Mouse (Mus musculus): ENCODE results near the gene Gab2. TPM values are rescaled to one million over a fixed set of nuclear protein-coding genes. Genes with fewer than 3 reads are reported as not detected.
"Not testable (repeated sequence)": the region's sequence is repeated elsewhere in the genome, so short reads cannot be mapped to it uniquely, and the experiment has no call there.

Gene Gab2
- polyA plus RNA-seq, 1 experiment from 2014 or later, result 4.1 TPM

GRCm38 (mm10) chr7:97208811-97209549 lies 127.6 kb downstream of the Gab2 start:
- no peaks in the 10 kb centered on the region for H3K36me3 ChIP-seq
- 18% methylated on average over 1 of the region's 1 CpGs for WGBS (ENCODE audit: insufficient replicate concordance)
- H3K27ac ChIP-seq, result peak overlapping the region; percentile 85
- peak; percentile 81 for ATAC-seq
- peak overlapping the region; percentile 40 for H3K4me2 ChIP-seq
- H3K4me3 ChIP-seq, result no peak overlapping the region
- H3K27me3 ChIP-seq (replicated peaks), result no peaks in the 10 kb centered on the region
- H3K9me3 ChIP-seq (replicated peaks), result no peaks in the 10 kb centered on the region
- peak overlapping the region; percentile 13; the same call in 1 of the 2 replicates for H3K9ac ChIP-seq
- H3K4me1 ChIP-seq, result peaks cover 60% of the 10 kb centered on the region

- Histone ChIP-seq H3K4me2 (peak overlapping the region; percentile 40), H3K4me1 (peaks cover 48% of the 10 kb centered on the region), H3K36me3 (no peaks in the 10 kb centered on the region), H3K27me3 (replicated peaks) (no peaks in the 10 kb centered on the region), H3K9ac (0 out of 2 replicates have a peak overlapping the region, but pooled peaks have one; percentile 17), H3K4me3 (no peak overlapping the region), H3K27ac (peak overlapping the region; percentile 85), H3K9me3 (replicated peaks) (no peaks in the 10 kb centered on the region)
- peak; percentile 75 for ATAC-seq
Measured at GRCm38 (mm10) chr7:97210064-97210685, 128.8 kb downstream of the Gab2 start.

GRCm38 (mm10) chr7:97211117-97211516 lies 129.7 kb downstream of the Gab2 start:
- peaks cover 41% of the 10 kb centered on the region for H3K4me1 ChIP-seq
- no peaks in the 10 kb centered on the region for H3K27me3 ChIP-seq (replicated peaks)
- no peaks in the 10 kb centered on the region for H3K9me3 ChIP-seq (replicated peaks)
- 0 out of 2 replicates have a peak overlapping the region, but pooled peaks have one; percentile 12 for H3K9ac ChIP-seq
- H3K36me3 ChIP-seq, result no peaks in the 10 kb centered on the region
- H3K27ac ChIP-seq, result peak overlapping the region; percentile 76
- no peak overlapping the region for H3K4me3 ChIP-seq
- WGBS (ENCODE audit: insufficient replicate concordance), result 30% methylated on average over 4 of the region's 4 CpGs
- ATAC-seq, result no peak
- peak overlapping the region; percentile 31 for H3K4me2 ChIP-seq

DNA sequence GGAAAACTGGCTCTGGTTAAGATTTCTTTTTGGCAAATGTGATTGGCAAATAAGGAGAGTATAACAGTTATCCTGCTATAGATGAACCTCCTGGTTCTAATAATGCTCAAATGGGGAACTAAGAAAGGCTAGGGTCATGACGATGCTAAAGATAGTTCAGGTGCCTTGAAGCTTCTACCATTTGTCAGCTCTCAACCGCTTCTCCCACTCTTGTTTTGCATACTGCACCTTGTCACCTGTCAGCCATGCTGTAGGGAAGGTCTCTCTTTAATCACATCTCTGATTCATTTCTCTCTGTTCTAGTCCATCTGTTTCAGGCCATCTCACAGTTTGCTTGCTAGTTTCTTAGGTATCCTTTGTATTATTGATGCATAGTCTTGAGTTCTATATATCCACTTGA lies 142.4 kb downstream of the Gab2 start:
- Histone ChIP-seq H3K4me3 (no peak overlapping the region), H3K27ac (no peak overlapping the region), H3K9ac (no peak overlapping the region), H3K27me3 (replicated peaks) (no peaks in the 10 kb centered on the region), H3K4me2 (no peak overlapping the region), H3K4me1 (no peaks in the 10 kb centered on the region), H3K36me3 (peaks cover 7% of the 10 kb centered on the region; the same call in 1 of the 2 replicates), H3K9me3 (replicated peaks) (no peaks in the 10 kb centered on the region)
- 85% methylated on average over 2 of the region's 2 CpGs for WGBS (ENCODE audit: insufficient replicate concordance)
- no peak for ATAC-seq

DNA sequence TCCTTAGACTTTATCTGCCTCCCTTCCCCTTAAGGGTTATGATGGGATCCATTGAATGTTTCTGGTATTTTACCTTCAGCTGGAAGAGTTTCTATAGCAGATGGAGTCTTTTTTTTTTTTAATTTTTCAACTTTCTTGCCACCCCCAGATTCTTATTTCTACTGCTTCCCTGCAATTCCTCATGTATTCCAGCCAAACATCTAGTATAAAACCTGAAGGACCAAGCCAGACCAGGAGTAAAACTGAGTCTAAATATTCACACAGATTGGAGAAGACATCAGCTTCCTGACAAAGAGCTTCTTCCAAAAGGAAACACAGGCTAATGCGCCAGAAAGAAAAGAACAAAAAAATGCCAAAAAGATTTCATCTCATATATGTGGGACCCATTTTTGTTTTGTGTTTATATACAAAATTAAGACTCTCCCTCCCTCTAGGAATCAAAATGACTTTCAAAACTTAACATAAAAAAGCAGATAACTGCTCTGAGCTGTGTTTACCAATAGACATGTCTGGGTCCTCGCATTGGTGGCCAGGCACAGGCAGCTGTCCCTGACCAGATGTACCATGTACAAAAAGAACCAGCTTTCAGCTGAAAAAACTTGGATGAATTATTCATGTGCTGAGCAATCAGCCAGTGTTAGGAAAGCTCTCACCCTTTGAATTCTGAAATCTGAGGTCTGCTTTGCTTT lies 164.0 kb downstream of the Gab2 start:
- H3K27me3 ChIP-seq (replicated peaks), result no peaks in the 10 kb centered on the region
- whole genome bisulfite sequencing (ENCODE audit: insufficient replicate concordance), result 80% methylated on average over 2 of the region's 2 CpGs
- 0 out of 2 replicates have a peak, but pooled peaks cover 3% of the 10 kb centered on the region for H3K4me1 ChIP-seq
- H3K27ac ChIP-seq, result no peak overlapping the region
- H3K36me3 ChIP-seq, result no peaks in the 10 kb centered on the region
- no peak overlapping the region for H3K9ac ChIP-seq
- H3K4me2 ChIP-seq, result no peak overlapping the region
- no peak for ATAC-seq
- H3K4me3 ChIP-seq, result no peak overlapping the region
- H3K9me3 ChIP-seq (replicated peaks), result no peaks in the 10 kb centered on the region

DNA sequence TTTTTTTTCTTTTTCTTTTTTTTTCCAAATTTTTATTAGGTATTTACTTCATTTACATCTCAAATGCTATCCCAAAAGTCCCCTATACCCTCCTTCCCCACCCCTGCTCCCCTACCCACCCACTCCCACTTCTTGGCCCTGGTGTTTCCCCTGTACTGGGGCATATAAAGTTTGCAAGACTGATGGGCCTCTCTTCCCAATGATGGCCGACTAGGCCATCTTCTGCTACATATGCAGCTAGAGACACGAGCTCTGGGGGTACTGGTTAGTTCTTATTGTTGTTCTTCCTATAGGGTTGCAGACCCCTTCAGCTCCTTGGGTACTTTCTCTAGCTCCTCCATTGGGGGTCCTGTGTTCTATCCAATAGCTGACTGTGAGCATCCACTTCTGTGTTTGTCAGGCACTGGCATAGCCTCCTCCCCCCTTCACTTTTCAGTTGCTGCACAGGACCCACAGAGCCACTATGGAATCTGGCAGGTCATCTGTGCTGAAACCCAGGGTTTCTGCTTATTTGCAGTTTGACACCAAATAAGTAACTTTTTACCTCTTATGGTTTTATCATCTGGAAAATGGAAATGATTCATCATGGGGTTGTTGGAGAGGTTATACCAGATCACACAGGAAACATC lies 164.7 kb downstream of the Gab2 start:
- not testable (repeated sequence) for H3K9me3 ChIP-seq (replicated peaks); H3K4me1 ChIP-seq; ATAC-seq; H3K27ac ChIP-seq; H3K27me3 ChIP-seq (replicated peaks); H3K4me3 ChIP-seq; H3K4me2 ChIP-seq; H3K36me3 ChIP-seq; H3K9ac ChIP-seq
- 66% methylated on average over 2 of the region's 2 CpGs for WGBS (ENCODE audit: insufficient replicate concordance)

GRCm38 (mm10) chr7:97247661-97248060 lies 166.3 kb downstream of the Gab2 start:
- Histone ChIP-seq H3K9me3 (replicated peaks) (no peaks in the 10 kb centered on the region), H3K4me1 (peaks cover 10% of the 10 kb centered on the region; the same call in 1 of the 2 replicates), H3K27ac (no peak overlapping the region), H3K4me3 (no peak overlapping the region), H3K27me3 (replicated peaks) (no peaks in the 10 kb centered on the region), H3K4me2 (no peak overlapping the region), H3K9ac (no peak overlapping the region), H3K36me3 (no peaks in the 10 kb centered on the region)
- ATAC-seq, result no peak
- 71% methylated on average over 1 of the region's 1 CpGs for WGBS (ENCODE audit: insufficient replicate concordance)

- Histone ChIP-seq H3K4me1 (peaks cover 10% of the 10 kb centered on the region; the same call in 1 of the 2 replicates), H3K4me3 (no peak overlapping the region), H3K27me3 (replicated peaks) (no peaks in the 10 kb centered on the region), H3K27ac (no peak overlapping the region), H3K4me2 (no peak overlapping the region), H3K9me3 (replicated peaks) (no peaks in the 10 kb centered on the region), H3K36me3 (no peaks in the 10 kb centered on the region), H3K9ac (no peak overlapping the region)
- ATAC-seq, result no peak
- 71% methylated on average over 5 of the region's 5 CpGs for WGBS (ENCODE audit: insufficient replicate concordance)
Measured at GRCm38 (mm10) chr7:97248136-97248535, 166.8 kb downstream of the Gab2 start.

DNA sequence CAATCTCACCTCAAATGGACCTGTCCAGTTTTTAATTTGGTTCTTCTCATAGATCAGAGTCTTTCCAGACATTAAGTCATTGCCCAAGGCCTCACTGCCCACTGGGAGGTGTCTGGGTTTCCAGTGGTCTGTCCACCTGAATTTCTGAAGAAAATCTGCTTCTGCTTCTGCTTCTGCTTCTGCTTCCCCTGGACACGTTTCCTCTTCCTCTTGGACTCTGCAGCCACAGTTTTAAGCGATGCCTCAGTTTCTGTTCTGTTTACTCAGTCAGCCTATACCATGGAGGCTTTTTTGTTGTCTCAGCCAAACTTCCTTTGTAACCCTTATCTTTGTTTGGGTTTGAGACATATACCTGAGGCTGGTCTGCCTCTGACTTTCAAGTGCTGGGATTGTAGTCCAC lies 170.3 kb downstream of the Gab2 start:
- Histone ChIP-seq H3K4me2 (no peak overlapping the region), H3K27ac (no peak overlapping the region), H3K4me3 (no peak overlapping the region), H3K9ac (no peak overlapping the region), H3K9me3 (replicated peaks) (no peaks in the 10 kb centered on the region), H3K4me1 (peaks cover 10% of the 10 kb centered on the region; the same call in 1 of the 2 replicates), H3K36me3 (no peaks in the 10 kb centered on the region), H3K27me3 (replicated peaks) (no peaks in the 10 kb centered on the region)
- WGBS (ENCODE audit: insufficient replicate concordance), result 38% methylated on average over 2 of the region's 2 CpGs
- no peak for ATAC-seq

GRCm38 (mm10) chr7:97262541-97262940 lies 181.2 kb downstream of the Gab2 start:
- Histone ChIP-seq H3K4me3 (no peak overlapping the region), H3K27ac (no peak overlapping the region), H3K4me2 (no peak overlapping the region), H3K36me3 (no peaks in the 10 kb centered on the region), H3K4me1 (no peaks in the 10 kb centered on the region), H3K9me3 (replicated peaks) (no peaks in the 10 kb centered on the region), H3K27me3 (replicated peaks) (no peaks in the 10 kb centered on the region), H3K9ac (no peak overlapping the region)
- ATAC-seq, result no peak
- 56% methylated on average over 1 of the region's 1 CpGs for WGBS (ENCODE audit: insufficient replicate concordance)

- H3K4me1 ChIP-seq, result peaks cover 24% of the 10 kb centered on the region
- H3K36me3 ChIP-seq, result peaks cover 13% of the 10 kb centered on the region
- H3K9me3 ChIP-seq (replicated peaks), result no peaks in the 10 kb centered on the region
- H3K27me3 ChIP-seq (replicated peaks), result no peaks in the 10 kb centered on the region
- no peak overlapping the region for H3K4me2 ChIP-seq
- no peak overlapping the region for H3K9ac ChIP-seq
- peak overlapping the region; percentile 57; the same call in 1 of the 2 replicates for H3K27ac ChIP-seq
- peak; percentile 72 for ATAC-seq
- H3K4me3 ChIP-seq, result no peak overlapping the region
Measured at GRCm38 (mm10) chr7:97270367-97270766, 189.0 kb downstream of the Gab2 start.

DNA sequence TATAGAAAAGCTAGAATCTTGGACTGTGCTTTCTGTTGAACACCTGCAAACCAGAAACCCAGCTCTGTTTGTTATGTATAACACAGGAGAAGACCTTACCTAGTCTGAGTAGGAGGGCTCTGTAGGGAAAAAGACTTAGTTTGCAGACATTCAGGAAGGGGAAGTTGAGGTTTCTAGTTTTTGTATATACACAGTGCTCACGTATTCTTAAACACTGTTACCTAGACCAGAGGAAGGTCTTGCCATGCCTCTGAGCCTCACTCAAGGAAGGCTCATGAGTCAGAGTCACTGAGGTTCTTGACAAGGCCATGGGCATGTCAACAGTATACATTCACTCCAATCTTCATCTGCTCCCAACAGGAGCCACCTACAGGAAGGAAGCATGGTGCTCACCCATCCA lies 189.7 kb downstream of the Gab2 start:
- Histone ChIP-seq H3K9ac (no peak overlapping the region), H3K27me3 (replicated peaks) (no peaks in the 10 kb centered on the region), H3K4me3 (no peak overlapping the region), H3K27ac (peak overlapping the region; percentile 57), H3K4me2 (no peak overlapping the region), H3K9me3 (replicated peaks) (no peaks in the 10 kb centered on the region), H3K36me3 (peaks cover 13% of the 10 kb centered on the region), H3K4me1 (peaks cover 24% of the 10 kb centered on the region)
- 53% methylated on average over 1 of the region's 1 CpGs for WGBS (ENCODE audit: insufficient replicate concordance)
- ATAC-seq, result no peak
